8 mouse cellular contexts compared by ENCODE assay signal in genomic region chr15:30885410-30885809, GRCm38 (mm10).
DNase-seq lines count a peak whose midpoint lies in the region; ATAC-seq lines count a peak whose summit lies in the region.

No protein-coding gene starts in this region.

- no peak for DNase-seq in forebrain, embryonic 10.5 days (ENCODE audit: extremely low spot score, low spot score)
- peak; percentile 3 for DNase-seq in urinary bladder, postnatal 36 days (ENCODE audit: low spot score in 2 of 2)
- DNase-seq in urinary bladder, postnatal 10 days (ENCODE audit: low spot score), result no peak
- DNase-seq in hindbrain, embryonic 10.5 days (ENCODE audit: low spot score), result no peak
- DNase-seq in thymus, postnatal 14 days, result no peak
- DNase-seq in left cerebral cortex, postnatal 36 days (ENCODE audit: low spot score in 2 of 2), result no peak

- WGBS in forebrain, embryonic 12.5 days, result 73% methylated on average over 6 of the region's 6 CpGs
- 86% methylated on average over 6 of the region's 6 CpGs for whole genome bisulfite sequencing in forebrain, embryonic 10.5 days
- WGBS in hindbrain, embryonic 10.5 days, result 85% methylated on average over 6 of the region's 6 CpGs
- 67% methylated on average over 6 of the region's 6 CpGs for WGBS in liver, embryonic 12.5 days (ENCODE audit: insufficient replicate concordance)

- peaks cover 9% of the 10 kb centered on the region; the same call in 1 of the 2 replicates for H3K4me1 ChIP-seq in forebrain, embryonic 12.5 days
- H3K4me1 ChIP-seq in forebrain, embryonic 10.5 days, result no peaks in the 10 kb centered on the region
- H3K4me1 ChIP-seq in hindbrain, embryonic 10.5 days (replicated peaks), result no peaks in the 10 kb centered on the region
- H3K4me1 ChIP-seq in liver, embryonic 12.5 days, result no peaks in the 10 kb centered on the region

- ATAC-seq in forebrain, embryonic 12.5 days (ENCODE audit: low FRiP score), result peak; percentile 55
- no peak for ATAC-seq in liver, embryonic 12.5 days

- H3K27ac ChIP-seq in forebrain, embryonic 12.5 days, result peak overlapping the region; percentile 46; the same call in 1 of the 2 replicates
- H3K27ac ChIP-seq in forebrain, embryonic 10.5 days, result no peak overlapping the region
- H3K27ac ChIP-seq in hindbrain, embryonic 10.5 days, result peak overlapping the region; percentile 41; the same call in 1 of the 2 replicates
- no peak overlapping the region for H3K27ac ChIP-seq in liver, embryonic 12.5 days

- H3K27me3 ChIP-seq in forebrain, embryonic 12.5 days, result no peaks in the 10 kb centered on the region
- H3K27me3 ChIP-seq in forebrain, embryonic 10.5 days (ENCODE audit: poor library complexity, severe bottlenecking), result no peaks in the 10 kb centered on the region
- no peaks in the 10 kb centered on the region for H3K27me3 ChIP-seq in hindbrain, embryonic 10.5 days (ENCODE audit: insufficient read depth, poor library complexity, severe bottlenecking)
- H3K27me3 ChIP-seq in liver, embryonic 12.5 days (replicated peaks), result no peaks in the 10 kb centered on the region

- H3K36me3 ChIP-seq in forebrain, embryonic 12.5 days (replicated peaks), result no peaks in the 10 kb centered on the region
- no peaks in the 10 kb centered on the region for H3K36me3 ChIP-seq in forebrain, embryonic 10.5 days (replicated peaks)
- peaks cover 12% of the 10 kb centered on the region; the same call in 1 of the 2 replicates for H3K36me3 ChIP-seq in hindbrain, embryonic 10.5 days
- no peaks in the 10 kb centered on the region for H3K36me3 ChIP-seq in liver, embryonic 12.5 days

- H3K4me2 ChIP-seq in forebrain, embryonic 12.5 days, result no peak overlapping the region
- H3K4me2 ChIP-seq in liver, embryonic 12.5 days, result no peak overlapping the region

- no peak overlapping the region for H3K4me3 ChIP-seq in forebrain, embryonic 12.5 days (replicated peaks)
- H3K4me3 ChIP-seq in forebrain, embryonic 10.5 days, result no peak overlapping the region
- H3K4me3 ChIP-seq in hindbrain, embryonic 10.5 days, result no peak overlapping the region
- no peak overlapping the region for H3K4me3 ChIP-seq in liver, embryonic 12.5 days

- H3K9ac ChIP-seq in forebrain, embryonic 12.5 days, result no peak overlapping the region
- H3K9ac ChIP-seq in liver, embryonic 12.5 days, result no peak overlapping the region

- H3K9me3 ChIP-seq in forebrain, embryonic 12.5 days, result no peaks in the 10 kb centered on the region
- H3K9me3 ChIP-seq in forebrain, embryonic 10.5 days, result no peaks in the 10 kb centered on the region
- no peaks in the 10 kb centered on the region for H3K9me3 ChIP-seq in hindbrain, embryonic 10.5 days
- no peaks in the 10 kb centered on the region for H3K9me3 ChIP-seq in liver, embryonic 12.5 days (replicated peaks)

- intact Hi-C loops in left cerebral cortex, postnatal 36 days (cut with DNase I), result no loop called here

Comparison
In these comparisons a context has a peak if more than half of its experiments do, and no peak if none do; other contexts are left out.
1. H3K27ac ChIP-seq: peak in forebrain, embryonic 12.5 days (single experiment) and hindbrain, embryonic 10.5 days (single experiment); none in forebrain, embryonic 10.5 days (single experiment) and liver, embryonic 12.5 days (single experiment).
2. DNase-seq: peak in urinary bladder, postnatal 36 days (2 of 2); none in forebrain, embryonic 10.5 days (single experiment), urinary bladder, postnatal 10 days (single experiment), hindbrain, embryonic 10.5 days (single experiment), thymus, postnatal 14 days (single experiment) and left cerebral cortex, postnatal 36 days (0 of 2).